Comparison of ENCODE assay signal across 8 mouse cellular contexts in genomic region chr8:119708878-119709702, GRCm38 (mm10). TPM values are rescaled to one million over a fixed set of nuclear protein-coding genes. Genes with fewer than 3 reads are reported as not detected.
DNase-seq lines count a peak whose midpoint lies in the region; ATAC-seq and TF ChIP-seq lines count a peak whose summit lies in the region.

No protein-coding gene starts in this region.

- TF ChIP-seq CTCF in stomach, postnatal 0 days (IDR thresholded peaks at IDR 0.05; ENCODE audit: low read depth): no peak

- H3K27me3 ChIP-seq in neural tube, embryonic 13.5 days: no peaks in the 10 kb centered on the region; the same call in 1 of the 2 replicates
- no peaks in the 10 kb centered on the region for H3K27me3 ChIP-seq in neural tube, embryonic 15.5 days (replicated peaks)
- H3K27me3 ChIP-seq in hindbrain, embryonic 12.5 days: no peaks in the 10 kb centered on the region
- H3K27me3 ChIP-seq in stomach, postnatal 0 days (ENCODE audit: control insufficient read depth, insufficient read depth, low read length): no peaks in the 10 kb centered on the region

- TF ChIP-seq EP300 in stomach, postnatal 0 days (optimal IDR thresholded peaks at IDR 0.05): no peak

- 66% methylated on average over 14 of the region's 14 CpGs for WGBS in neural tube, embryonic 13.5 days
- WGBS in neural tube, embryonic 15.5 days: 66% methylated on average over 14 of the region's 14 CpGs
- 66% methylated on average over 14 of the region's 14 CpGs for WGBS in hindbrain, embryonic 12.5 days
- WGBS in stomach, postnatal 0 days: 56% methylated on average over 14 of the region's 14 CpGs

- H3K9me3 ChIP-seq in neural tube, embryonic 13.5 days: no peaks in the 10 kb centered on the region
- H3K9me3 ChIP-seq in neural tube, embryonic 15.5 days (replicated peaks): no peaks in the 10 kb centered on the region
- no peaks in the 10 kb centered on the region for H3K9me3 ChIP-seq in hindbrain, embryonic 12.5 days (replicated peaks)
- H3K9me3 ChIP-seq in stomach, postnatal 0 days (ENCODE audit: control insufficient read depth, low read length): no peaks in the 10 kb centered on the region

- DNase-seq in adrenal gland, adult 2 months: peak; percentile 29
- no peak for DNase-seq in adrenal gland, adult 8-10 months
- peak; percentile 67 for DNase-seq in stomach, postnatal 0 days (ENCODE audit: low spot score)
- DNase-seq in cerebellum, adult 9-10 months: no peak
- DNase-seq in spleen, postnatal 4 days (ENCODE audit: low spot score in 2 of 2): no peak

- H3K4me3 ChIP-seq in neural tube, embryonic 13.5 days: no peak overlapping the region
- H3K4me3 ChIP-seq in neural tube, embryonic 15.5 days (replicated peaks): no peak overlapping the region
- no peak overlapping the region for H3K4me3 ChIP-seq in hindbrain, embryonic 12.5 days
- H3K4me3 ChIP-seq in stomach, postnatal 0 days (ENCODE audit: low read depth, low read length): no peak overlapping the region

- H3K4me1 ChIP-seq in neural tube, embryonic 13.5 days (replicated peaks): peaks cover 16% of the 10 kb centered on the region
- H3K4me1 ChIP-seq in neural tube, embryonic 15.5 days: 0 out of 2 replicates have a peak, but pooled peaks cover 11% of the 10 kb centered on the region
- H3K4me1 ChIP-seq in hindbrain, embryonic 12.5 days: peaks cover 13% of the 10 kb centered on the region
- 0 out of 2 replicates have a peak, but pooled peaks cover 3% of the 10 kb centered on the region for H3K4me1 ChIP-seq in stomach, postnatal 0 days (replicated peaks; ENCODE audit: control insufficient read depth, insufficient read depth)

- no peak overlapping the region for H3K9ac ChIP-seq in neural tube, embryonic 13.5 days
- H3K9ac ChIP-seq in neural tube, embryonic 15.5 days (replicated peaks): no peak overlapping the region
- H3K9ac ChIP-seq in hindbrain, embryonic 12.5 days: no peak overlapping the region
- H3K9ac ChIP-seq in stomach, postnatal 0 days (ENCODE audit: low read length): no peak overlapping the region; the same call in 1 of the 2 replicates

- peak; percentile 23; the same call in 1 of the 2 replicates for ATAC-seq in neural tube, embryonic 13.5 days (ENCODE audit: low read depth)
- ATAC-seq in neural tube, embryonic 15.5 days (ENCODE audit: low FRiP score): no peak
- ATAC-seq in hindbrain, embryonic 12.5 days (ENCODE audit: low FRiP score): peak; percentile 50; the same call in 1 of the 2 replicates
- ATAC-seq in stomach, postnatal 0 days (ENCODE audit: low FRiP score, low TSS enrichment): peak; percentile 79

- peak overlapping the region; percentile 38; the same call in 1 of the 2 replicates for H3K27ac ChIP-seq in neural tube, embryonic 13.5 days (replicated peaks)
- H3K27ac ChIP-seq in neural tube, embryonic 15.5 days (replicated peaks): no peak overlapping the region
- 0 out of 2 replicates have a peak overlapping the region, but pooled peaks have one; percentile 3 for H3K27ac ChIP-seq in hindbrain, embryonic 12.5 days
- peak overlapping the region; percentile 74 for H3K27ac ChIP-seq in stomach, postnatal 0 days (replicated peaks)

- no peak overlapping the region for H3K4me2 ChIP-seq in neural tube, embryonic 13.5 days
- no peak overlapping the region for H3K4me2 ChIP-seq in neural tube, embryonic 15.5 days
- H3K4me2 ChIP-seq in hindbrain, embryonic 12.5 days (replicated peaks): no peak overlapping the region
- H3K4me2 ChIP-seq in stomach, postnatal 0 days (replicated peaks; ENCODE audit: low read depth): no peak overlapping the region

- no peaks in the 10 kb centered on the region for H3K36me3 ChIP-seq in neural tube, embryonic 13.5 days
- no peaks in the 10 kb centered on the region for H3K36me3 ChIP-seq in neural tube, embryonic 15.5 days
- no peaks in the 10 kb centered on the region for H3K36me3 ChIP-seq in hindbrain, embryonic 12.5 days
- H3K36me3 ChIP-seq in stomach, postnatal 0 days (ENCODE audit: control insufficient read depth, insufficient read depth, low read length): no peaks in the 10 kb centered on the region

RNA-seq across cellular contexts. Expression of gene Atp2c2, which starts 9.3 kb away (rescaled TPM):
- under 1 TPM; 0.24 to 0.46 TPM for total RNA-seq in adrenal gland, adult 2 months (2021)
- not detected in 2 replicates for polyA plus RNA-seq in adrenal gland, adult 2 months (2012; rRNA removed)
- under 1 TPM in 3 of 4 experiments, not detected in 1; 0.35 to 0.38 (median 0.38) TPM for total RNA-seq in adrenal gland, adult 8-10 months (2022)
- 0.06 and 0.15 TPM in 2 replicates for polyA plus RNA-seq in neural tube, embryonic 13.5 days (2015; fragmentation: Nextera tagmentation; extraction: Ambion mirVana)
- 0.36 and 0.41 TPM in 2 replicates for polyA plus RNA-seq in neural tube, embryonic 15.5 days (2015; fragmentation: Nextera tagmentation; extraction: Ambion mirVana)
- 0.77 and 0.88 TPM in 2 replicates for polyA plus RNA-seq in hindbrain, embryonic 12.5 days (2016; fragmentation: Nextera tagmentation; extraction: Ambion mirVana)
- polyA plus RNA-seq in stomach, postnatal 0 days (2015; fragmentation: Nextera tagmentation; extraction: Ambion mirVana): 7.7 and 8.8 TPM in 2 replicates

RNA-seq across cellular contexts. Expression of gene Wfdc1, which starts 42.9 kb away (rescaled TPM):
- total RNA-seq in adrenal gland, adult 2 months (2021): 10 to 100 TPM; 17.0 to 21.0 TPM
- polyA plus RNA-seq in adrenal gland, adult 2 months (2012; rRNA removed): 41.3 and 51.7 TPM in 2 replicates
- 10 to 100 TPM in 3 of 4 experiments, 1 to 10 TPM in 1; 9.0 to 14.0 (median 12.8) TPM for total RNA-seq in adrenal gland, adult 8-10 months (2022)
- polyA plus RNA-seq in neural tube, embryonic 13.5 days (2015; fragmentation: Nextera tagmentation; extraction: Ambion mirVana): 2.8 and 3.4 TPM in 2 replicates
- 5.9 and 6.2 TPM in 2 replicates for polyA plus RNA-seq in neural tube, embryonic 15.5 days (2015; fragmentation: Nextera tagmentation; extraction: Ambion mirVana)
- 1.8 and 2.5 TPM in 2 replicates for polyA plus RNA-seq in hindbrain, embryonic 12.5 days (2016; fragmentation: Nextera tagmentation; extraction: Ambion mirVana)
- 58.0 and 61.0 TPM in 2 replicates for polyA plus RNA-seq in stomach, postnatal 0 days (2015; fragmentation: Nextera tagmentation; extraction: Ambion mirVana)

Comparison
In these comparisons a context has a peak if more than half of its experiments do, and no peak if none do; other contexts are left out.
1. DNase-seq: peak in adrenal gland, adult 2 months (single experiment) and stomach, postnatal 0 days (single experiment); none in adrenal gland, adult 8-10 months (single experiment), cerebellum, adult 9-10 months (single experiment) and spleen, postnatal 4 days (0 of 2).